Mouse (Mus musculus) heart, embryonic 12.5 days (tissue): Measurements from ENCODE around the gene Crybg2. TPM values are rescaled to one million over a fixed set of nuclear protein-coding genes. Genes with fewer than 3 reads are reported as not detected.

Source experiments
- ATAC-seq: fragments of 200-750 bp; cut with Nextera tagmentation; 2 replicates; pipeline ENCODE4 v1.8.0; 2017; ENCODE audit warnings: moderate TSS enrichment, moderate library complexity; ENCODE audit not compliant: insufficient number of reproducible peaks, low FRiP score
- H3K27ac ChIP-seq: fragments of 300-500 bp; sonication (generic); 2 replicates; pipeline ENCODE4 v1.5.1; 2016; ENCODE audit warnings: mild to moderate bottlenecking, moderate library complexity; ENCODE audit not compliant: poor library complexity, severe bottlenecking
- H3K27me3 ChIP-seq: fragments of 300-500 bp; sonication (generic); replicated peaks from 2 replicates; pipeline ENCODE4 v1.6.1; 2016; ENCODE audit warnings: mild to moderate bottlenecking, moderate library complexity
- H3K36me3 ChIP-seq: fragments of 300-500 bp; sonication (generic); 2 replicates; pipeline ENCODE4 v1.6.1; 2016; ENCODE audit warnings: mild to moderate bottlenecking, moderate library complexity
- H3K4me1 ChIP-seq: fragments of 300-500 bp; sonication (generic); replicated peaks from 2 replicates; pipeline ENCODE4 v1.6.1; 2016; ENCODE audit warnings: mild to moderate bottlenecking
- H3K4me2 ChIP-seq: fragments of 300-500 bp; sonication (generic); 2 replicates; pipeline ENCODE4 v1.6.1; 2016; ENCODE audit warnings: mild to moderate bottlenecking, moderate library complexity
- H3K4me3 ChIP-seq: fragments of 300-500 bp; sonication (generic); 2 replicates; pipeline ENCODE4 v1.5.1; 2016; ENCODE audit warnings: mild to moderate bottlenecking
- H3K9ac ChIP-seq: fragments of 300-500 bp; sonication (generic); 2 replicates; pipeline ENCODE4 v1.6.1; 2016; ENCODE audit warnings: mild to moderate bottlenecking, moderate library complexity
- H3K9me3 ChIP-seq: fragments of 300-500 bp; sonication (generic); replicated peaks from 2 replicates; pipeline ENCODE4 v1.6.1; 2016; ENCODE audit warnings: mild to moderate bottlenecking, moderate library complexity
- WGBS: fragments of 180-500 bp; shearing (Covaris S2); methylation state at CpG from one replicate; pipeline ENCODE4 v1.1.7; 2016; 5-methylcytosine and 5-hydroxymethylcytosine counted together
- polyA plus RNA-seq: library from polyadenylated mRNA; unstranded; fragments of >200 nt; fragmentation: Nextera tagmentation; extraction: Ambion mirVana; gene quantifications from 2 replicates; pipeline ENCODE4 v1.2.1, GENCODE M21; 2016

Crybg2 gene
- polyA plus RNA-seq: 0.41 and 0.51 TPM in 2 replicates

DNA sequence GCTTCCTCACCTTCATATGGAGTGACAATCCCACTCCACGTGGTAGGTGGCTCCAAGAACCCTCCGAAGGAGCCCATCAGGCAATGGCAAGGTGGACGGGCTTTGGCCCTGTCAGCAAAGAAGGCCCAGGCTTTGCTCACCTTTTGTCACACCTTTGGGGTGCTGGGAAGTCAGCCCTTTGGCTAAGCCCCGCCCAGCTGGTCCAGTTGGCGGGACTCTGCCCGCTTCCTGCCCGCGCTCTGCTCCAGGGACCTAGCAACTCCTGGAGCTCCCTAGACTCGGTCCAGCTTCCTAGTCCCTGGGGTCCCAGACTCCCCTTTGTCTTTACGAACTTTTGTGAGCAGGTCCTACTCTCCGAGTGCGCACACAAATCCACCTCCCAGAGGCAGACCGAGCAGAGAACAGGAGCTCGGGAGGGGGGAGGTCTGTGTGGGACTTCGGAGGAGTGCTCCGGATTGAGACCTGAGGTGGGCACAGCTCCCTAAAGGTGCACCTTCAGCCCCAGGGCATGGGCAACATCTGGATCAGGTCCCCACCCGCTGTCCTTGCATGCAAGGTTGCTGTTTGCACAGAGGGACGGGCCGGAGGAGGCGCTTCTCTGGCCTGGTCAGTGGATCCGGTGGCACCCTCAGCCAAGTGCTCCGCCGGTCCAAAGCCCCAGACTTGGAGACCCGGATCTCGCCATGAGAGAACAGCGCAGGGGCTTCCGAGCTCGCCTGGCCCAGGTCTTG, at the start of gene Crybg2:
Crybg2 (plus strand) TSS at position 681 of the 731 bp plus-strand sequence.
- Histone ChIP-seq H3K4me3 (no peak within 1 kb of the TSS), H3K27me3 (peaks cover 59% of the 10 kb centered on the region), H3K9me3 (no peaks in the 10 kb centered on the region), H3K36me3 (no peaks in the 10 kb centered on the region), H3K9ac (0 out of 2 replicates have a peak within 1 kb of the TSS, but pooled peaks have one; percentile 6), H3K4me1 (peaks cover 8% of the 10 kb centered on the region; the same call in 1 of the 2 replicates), H3K4me2 (peak within 1 kb of the TSS; percentile 19; the same call in 1 of the 2 replicates), H3K27ac (no peak within 1 kb of the TSS)
- 32% methylated on average over 28 of the region's 28 CpGs for WGBS
- no peak for ATAC-seq

DNA sequence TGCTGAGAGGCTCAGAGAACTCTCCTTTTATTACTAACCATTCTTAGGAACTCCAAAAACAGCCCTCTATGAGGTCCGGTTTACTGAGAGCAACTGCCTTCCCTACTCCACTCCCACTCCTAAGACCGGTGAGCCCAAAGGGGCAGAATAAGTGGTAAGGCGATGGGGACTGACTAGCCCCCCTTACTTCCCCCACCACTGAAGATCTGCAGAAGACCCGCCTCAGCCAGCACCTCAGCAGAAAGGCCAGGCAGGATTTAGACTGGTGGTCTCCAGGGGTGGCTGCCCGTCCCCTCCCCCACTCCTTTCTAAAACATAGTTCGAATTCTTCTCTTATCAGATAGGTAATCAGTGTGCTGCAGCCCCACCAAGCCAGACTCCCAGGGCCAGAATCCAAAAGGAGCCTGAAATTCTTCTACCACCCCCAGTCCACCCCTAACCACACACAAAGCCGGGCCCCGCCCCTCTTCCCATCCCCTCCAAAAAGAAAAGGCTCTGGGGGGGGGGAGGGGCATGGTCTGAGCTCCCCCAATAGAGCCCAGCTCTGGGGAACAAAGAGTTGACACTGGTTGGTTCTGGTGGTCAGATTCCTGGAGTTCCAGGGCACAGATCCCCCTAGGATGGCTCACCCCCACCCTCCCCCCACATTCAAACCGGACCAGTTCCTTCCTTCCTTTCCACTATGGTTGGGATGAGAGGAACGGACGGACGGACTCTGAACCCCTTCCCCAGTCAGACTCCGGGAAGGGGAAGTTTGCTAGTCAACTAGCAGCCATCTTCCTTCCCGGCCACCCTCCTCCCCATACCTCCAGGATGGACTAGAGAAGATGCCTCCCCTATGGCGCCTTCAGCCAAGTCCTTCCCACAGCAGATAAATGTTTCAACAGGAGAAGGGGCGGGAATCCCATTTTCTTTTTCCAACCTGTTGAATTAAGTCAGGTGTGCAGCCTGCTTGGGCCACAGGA, 48.9 kb upstream of the Crybg2 start:
- Histone ChIP-seq H3K4me3 (peak overlapping the region; percentile 12; the same call in 1 of the 2 replicates), H3K4me1 (peaks cover 38% of the 10 kb centered on the region), H3K9ac (no peak overlapping the region; the same call in 1 of the 2 replicates), H3K27ac (no peak overlapping the region), H3K4me2 (peak overlapping the region; percentile 49), H3K36me3 (no peaks in the 10 kb centered on the region), H3K27me3 (peaks cover 13% of the 10 kb centered on the region; the same call in 1 of the 2 replicates), H3K9me3 (no peaks in the 10 kb centered on the region)
- peak; percentile 8; the same call in 1 of the 2 replicates for ATAC-seq
- 9% methylated on average over 16 of the region's 16 CpGs for WGBS

GRCm38 (mm10) chr4:134012858-134013528, 47.6 kb upstream of the Crybg2 start:
- Histone ChIP-seq H3K27me3 (peaks cover 25% of the 10 kb centered on the region), H3K9me3 (no peaks in the 10 kb centered on the region), H3K4me3 (no peak overlapping the region), H3K36me3 (no peaks in the 10 kb centered on the region), H3K4me1 (peaks cover 50% of the 10 kb centered on the region), H3K27ac (no peak overlapping the region), H3K9ac (no peak overlapping the region), H3K4me2 (no peak overlapping the region)
- WGBS: 37% methylated on average over 12 of the region's 12 CpGs
- no peak for ATAC-seq

DNA sequence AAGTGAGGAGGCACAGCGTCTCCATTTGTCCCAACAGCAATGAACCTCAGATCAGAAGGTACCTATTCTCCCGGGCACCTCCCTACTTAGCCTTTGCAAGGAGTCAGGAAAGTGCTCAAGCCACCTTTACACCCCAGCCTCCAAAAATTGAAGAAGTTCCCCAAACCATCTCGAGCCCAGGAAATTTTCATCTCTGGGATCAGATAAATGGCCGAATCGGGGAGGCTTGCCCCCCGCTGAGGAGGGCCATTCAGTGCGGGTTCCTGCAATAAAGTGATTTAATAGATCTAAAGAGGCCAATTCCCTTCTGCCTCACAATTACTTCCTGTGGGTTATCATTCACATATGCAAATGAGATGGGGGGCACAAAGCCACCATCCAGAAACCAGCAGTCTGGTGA, 44.4 kb upstream of the Crybg2 start:
- Histone ChIP-seq H3K4me2 (no peak overlapping the region), H3K9me3 (no peaks in the 10 kb centered on the region), H3K9ac (no peak overlapping the region), H3K27ac (no peak overlapping the region), H3K36me3 (no peaks in the 10 kb centered on the region), H3K27me3 (peaks cover 47% of the 10 kb centered on the region), H3K4me1 (peaks cover 69% of the 10 kb centered on the region), H3K4me3 (no peak overlapping the region)
- no peak for ATAC-seq
- WGBS: 14% methylated on average over 7 of the region's 7 CpGs

- H3K27me3 ChIP-seq: peaks cover 43% of the 10 kb centered on the region
- no peak for ATAC-seq
- H3K9ac ChIP-seq: no peak overlapping the region
- H3K36me3 ChIP-seq: no peaks in the 10 kb centered on the region
- H3K4me3 ChIP-seq: 0 out of 2 replicates have a peak overlapping the region, but pooled peaks have one; percentile 39
- 3% methylated on average over 8 of the region's 8 CpGs for WGBS
- no peak overlapping the region for H3K27ac ChIP-seq
- no peaks in the 10 kb centered on the region for H3K9me3 ChIP-seq
- peaks cover 64% of the 10 kb centered on the region for H3K4me1 ChIP-seq
- peak overlapping the region; percentile 68 for H3K4me2 ChIP-seq
Measured at GRCm38 (mm10) chr4:134016767-134017166, 43.8 kb upstream of the Crybg2 start.

- no peak for ATAC-seq
- no peak overlapping the region for H3K9ac ChIP-seq
- 2% methylated on average over 21 of the region's 21 CpGs for WGBS
- peak overlapping the region; percentile 39 for H3K4me3 ChIP-seq
- H3K36me3 ChIP-seq: no peaks in the 10 kb centered on the region
- H3K9me3 ChIP-seq: no peaks in the 10 kb centered on the region
- H3K27ac ChIP-seq: no peak overlapping the region
- H3K4me2 ChIP-seq: peak overlapping the region; percentile 68
- H3K4me1 ChIP-seq: peaks cover 58% of the 10 kb centered on the region
- peaks cover 42% of the 10 kb centered on the region for H3K27me3 ChIP-seq
Measured at GRCm38 (mm10) chr4:134017201-134017865, 43.3 kb upstream of the Crybg2 start.

DNA sequence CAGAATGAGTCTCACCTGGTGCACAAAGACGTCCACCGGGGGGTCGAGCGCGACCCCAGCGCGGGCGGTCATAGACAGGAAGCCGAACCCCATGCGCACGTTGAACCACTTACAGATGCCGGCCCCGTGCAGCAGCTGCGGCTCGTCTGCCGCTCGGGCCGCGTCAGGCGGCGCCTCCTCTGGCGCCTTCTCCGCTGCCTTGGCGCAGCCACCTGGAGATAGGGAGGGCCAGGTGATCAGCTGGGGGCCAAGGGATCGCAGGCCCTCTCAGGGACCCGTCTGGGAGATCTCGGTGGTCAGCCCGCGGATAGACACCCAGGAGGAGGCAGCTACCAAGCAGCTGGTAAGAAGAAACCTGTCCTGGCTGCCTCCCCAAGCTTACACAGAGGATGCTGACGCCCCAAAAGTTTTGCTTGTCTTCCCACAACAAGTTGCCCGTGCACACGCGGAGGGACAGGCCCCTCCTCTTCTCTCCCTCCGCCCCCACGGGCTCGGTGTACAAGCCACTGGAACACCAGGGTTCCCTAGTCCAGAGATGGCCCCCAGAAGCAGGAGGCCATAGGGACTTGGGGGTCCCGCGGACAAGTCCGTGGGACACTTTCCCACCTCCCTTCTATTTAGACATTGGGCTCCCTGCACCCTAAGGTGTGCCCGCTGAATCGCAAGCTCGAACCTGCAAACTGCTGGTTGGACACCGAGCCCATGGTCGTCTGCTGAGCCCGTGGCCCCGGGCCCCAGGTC, 42.4 kb upstream of the Crybg2 start:
- ATAC-seq: no peak
- H3K4me1 ChIP-seq: peaks cover 49% of the 10 kb centered on the region
- peaks cover 42% of the 10 kb centered on the region for H3K27me3 ChIP-seq
- no peak overlapping the region for H3K27ac ChIP-seq
- peak overlapping the region; percentile 39 for H3K4me3 ChIP-seq
- H3K36me3 ChIP-seq: no peaks in the 10 kb centered on the region
- H3K9ac ChIP-seq: no peak overlapping the region
- WGBS: under 1% methylated on average over 46 of the region's 46 CpGs
- H3K4me2 ChIP-seq: peak overlapping the region; percentile 68
- H3K9me3 ChIP-seq: no peaks in the 10 kb centered on the region

GRCm38 (mm10) chr4:134018779-134019145, 41.9 kb upstream of the Crybg2 start, which contains the start of gene Lin28a:
Lin28a (minus strand) TSS chr4:134018841.
- H3K9ac ChIP-seq: no peak within 1 kb of the TSS
- 0% methylated on average over 9 of the region's 9 CpGs for whole genome bisulfite sequencing
- no peaks in the 10 kb centered on the region for H3K9me3 ChIP-seq
- H3K27me3 ChIP-seq: peaks cover 42% of the 10 kb centered on the region
- H3K27ac ChIP-seq: no peak within 1 kb of the TSS
- H3K4me2 ChIP-seq: peak within 1 kb of the TSS; percentile 68
- no peak for ATAC-seq
- no peaks in the 10 kb centered on the region for H3K36me3 ChIP-seq
- peak within 1 kb of the TSS; percentile 39 for H3K4me3 ChIP-seq
- peaks cover 47% of the 10 kb centered on the region for H3K4me1 ChIP-seq

DNA sequence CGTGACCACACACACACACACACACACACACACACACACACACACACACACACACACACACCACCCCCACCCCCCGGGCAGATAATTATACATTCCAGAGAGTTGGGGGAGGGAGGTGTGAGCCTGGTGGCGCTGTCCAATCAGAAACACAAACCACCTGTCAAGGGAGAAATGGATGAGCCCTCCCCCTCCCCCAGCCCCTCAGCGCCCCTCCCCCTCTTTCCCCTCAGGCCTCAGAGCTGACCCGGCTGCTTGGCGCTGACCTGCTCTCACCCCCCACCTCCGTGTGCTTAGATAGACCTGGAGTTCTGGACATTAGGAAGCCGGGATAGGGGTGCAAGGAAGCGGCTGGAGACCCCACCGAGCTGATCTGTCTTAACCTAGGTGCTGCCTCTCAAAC, 41.4 kb upstream of the Crybg2 start:
- no peak for ATAC-seq
- Histone ChIP-seq H3K4me1 (peaks cover 47% of the 10 kb centered on the region), H3K27ac (no peak overlapping the region), H3K9me3 (no peaks in the 10 kb centered on the region), H3K4me2 (peak overlapping the region; percentile 68), H3K4me3 (no peak overlapping the region), H3K36me3 (no peaks in the 10 kb centered on the region), H3K9ac (no peak overlapping the region), H3K27me3 (peaks cover 42% of the 10 kb centered on the region)
- WGBS: 0% methylated on average over 10 of the region's 10 CpGs
